Mouse (Mus musculus) cerebellum, adult 2 months (tissue): ENCODE data around the gene Srbd1.

Experiments used
- CTCF ChIP-seq: fragments of 200-500 bp; IDR thresholded peaks from 2 replicates; pipeline ENCODE4 v1.5.1; 2011; ENCODE audit warnings: low read depth, mild to moderate bottlenecking, control low read depth, low read length, moderate library complexity, borderline replicate concordance; ENCODE audit not compliant: insufficient read depth
- POLR2A ChIP-seq: fragments of 200-500 bp; IDR thresholded peaks from 2 replicates; pipeline ENCODE4 v1.6.1; 2011; ENCODE audit warnings: low read length, control low read depth, borderline replicate concordance; ENCODE audit not compliant: insufficient read depth

- TF ChIP-seq CTCF (no peak), POLR2A (no peak)
Observed at GRCm38 (mm10) chr17:86149726-86150125, 4.8 kb upstream of the Srbd1 start.
